Mouse (Mus musculus): ENCODE data around the gene Usp16. TPM values are rescaled to one million over a fixed set of nuclear protein-coding genes. Genes with fewer than 3 reads are reported as not detected.

Usp16 gene
- total and polyA plus RNA-seq, 3 experiments, result 80.9 to 149 (median 85.6) TPM

DNA sequence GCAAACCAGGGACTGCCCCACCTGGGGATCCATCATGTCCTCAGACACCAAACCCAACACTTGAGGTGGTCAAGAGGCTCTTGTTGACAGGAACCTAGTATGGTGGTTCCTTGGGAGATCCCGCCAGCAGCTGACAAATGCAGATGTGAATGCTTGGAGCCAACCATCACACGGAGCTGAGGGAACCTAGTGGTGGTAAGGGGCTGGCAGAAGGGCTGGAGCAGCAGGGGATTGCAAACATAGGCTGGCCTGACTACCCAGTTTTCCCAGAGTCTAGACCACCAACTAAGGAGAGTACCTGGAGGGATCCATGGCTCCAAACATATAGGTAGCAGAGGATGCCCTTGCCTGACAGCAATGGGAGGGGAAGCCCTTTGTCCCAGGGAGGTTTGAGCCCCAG is 1.3 kb upstream of the Usp16 start:
- no peak for TF ChIP-seq POLR2A (IDR thresholded peaks at IDR 0.05; ENCODE audit: low read depth, low read length)
- no peak for TF ChIP-seq JUN (IDR thresholded peaks at IDR 0.05; ENCODE audit: insufficient read depth, low read depth, low read length)
- no peak overlapping the region for H3K27ac ChIP-seq (ENCODE audit: insufficient read depth, low read depth)
- no peak overlapping the region for H3K4me2 ChIP-seq (ENCODE audit: insufficient read depth, low read depth, poor library complexity, severe bottlenecking)
- H3K36me3 ChIP-seq (replicated peaks in 1 of 2; ENCODE audit: control insufficient read depth in 1 of 2, insufficient read depth in 1 of 2, low read length in 1 of 2), result peaks cover 0 to 9% of the 10 kb centered on the region in 2 experiments
- peaks cover 7 to 25% of the 10 kb centered on the region in 2 experiments for H3K4me1 ChIP-seq (ENCODE audit: control insufficient read depth in 1 of 2, insufficient read depth in 2 of 2)
- no peak overlapping the region for H3K4me3 ChIP-seq (replicated peaks in 1 of 3; ENCODE audit: low read depth in 2 of 3, low read length in 2 of 3, poor library complexity in 1 of 3)
- H3K27me3 ChIP-seq (replicated peaks), result peaks cover 3% of the 10 kb centered on the region
- no peak overlapping the region for H3K9ac ChIP-seq (ENCODE audit: insufficient read depth, low read depth)
- DNase-seq (ENCODE audit: extremely low read depth), result no peak
- dilution Hi-C loops (cut with MboI; ENCODE audit: extremely low pct_ligation_motif_present, extremely low pct_unique_long_range_greater_than_20kb, low sequenced_read_pairs), result no loop called here
- H3K79me2 ChIP-seq (replicated peaks; ENCODE audit: control insufficient read depth, extremely low read depth, insufficient read depth, poor library complexity, severe bottlenecking), result peaks cover 30% of the 10 kb centered on the region
- in situ Hi-C loops (cut with MboI; ENCODE audit: low pct_ligation_motif_present, low pct_unique_long_range_greater_than_20kb, low sequenced_read_pairs), result no loop called here
- no peaks in the 10 kb centered on the region for H3K9me3 ChIP-seq (replicated peaks; ENCODE audit: low read length)

DNA sequence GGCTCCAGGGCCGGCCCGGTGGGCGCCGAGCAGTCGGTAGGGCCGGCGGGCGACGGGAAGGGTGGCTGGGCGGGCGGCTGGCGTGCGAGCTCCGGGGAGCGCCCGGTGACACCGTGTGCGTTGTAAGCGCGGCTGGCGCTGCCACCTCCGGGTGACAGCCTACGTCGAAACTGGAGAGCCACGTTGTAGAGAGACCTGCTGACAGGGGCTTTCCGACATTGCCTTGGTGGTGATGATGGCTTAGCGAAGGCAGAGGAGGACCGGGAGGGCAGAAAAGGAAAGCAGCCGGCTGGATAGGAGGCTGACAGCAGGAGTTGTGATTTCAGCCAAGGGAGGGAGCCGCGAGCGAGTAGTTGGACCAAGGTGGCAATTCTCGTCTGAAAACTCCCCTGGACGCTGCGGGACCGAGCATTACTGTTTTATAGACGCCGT is 693 bp downstream of the Usp16 start:
- in situ Hi-C loops (cut with MboI; ENCODE audit: low pct_ligation_motif_present, low pct_unique_long_range_greater_than_20kb, low sequenced_read_pairs) (no loop called here), dilution Hi-C loops (cut with MboI; ENCODE audit: extremely low pct_ligation_motif_present, extremely low pct_unique_long_range_greater_than_20kb, low sequenced_read_pairs) (no loop called here)
- H3K27ac ChIP-seq (ENCODE audit: insufficient read depth, low read depth), result peak overlapping the region; percentile 64

DNA sequence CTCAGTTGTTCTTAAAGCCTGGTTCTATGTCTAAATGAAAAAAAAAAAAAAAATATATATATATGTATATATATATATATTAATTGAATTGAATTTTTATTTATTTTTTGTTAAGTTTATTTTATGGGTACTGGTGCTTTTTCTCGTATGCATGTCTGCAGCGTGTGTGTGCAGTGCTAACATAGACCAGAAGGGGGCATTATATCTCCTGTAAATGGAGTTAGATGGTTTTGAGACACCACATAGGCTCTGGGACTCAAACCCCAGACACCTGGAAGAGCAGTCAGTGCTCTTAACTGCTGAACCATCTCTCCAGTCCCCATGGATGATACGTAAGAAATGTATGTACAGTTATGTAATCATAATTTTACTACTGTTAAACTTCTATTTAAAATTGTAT is 4.2 kb downstream of the Usp16 start:
- Histone ChIP-seq H3K4me1 (ENCODE audit: control insufficient read depth in 1 of 2, insufficient read depth in 2 of 2) (peaks cover 7 to 25% of the 10 kb centered on the region in 2 experiments), H3K4me3 (replicated peaks in 1 of 3; ENCODE audit: low read depth in 2 of 3, low read length in 2 of 3, poor library complexity in 1 of 3) (no peak overlapping the region), H3K4me2 (ENCODE audit: insufficient read depth, low read depth, poor library complexity, severe bottlenecking) (no peak overlapping the region), H3K27ac (ENCODE audit: insufficient read depth, low read depth) (no peak overlapping the region), H3K9me3 (replicated peaks; ENCODE audit: low read length) (no peaks in the 10 kb centered on the region), H3K36me3 (replicated peaks in 1 of 2; ENCODE audit: control insufficient read depth in 1 of 2, insufficient read depth in 1 of 2, low read length in 1 of 2) (peaks cover 34 to 61% of the 10 kb centered on the region in 2 experiments), H3K79me2 (replicated peaks; ENCODE audit: control insufficient read depth, extremely low read depth, insufficient read depth, poor library complexity, severe bottlenecking) (peaks cover 56% of the 10 kb centered on the region), H3K27me3 (replicated peaks) (no peaks in the 10 kb centered on the region), H3K9ac (ENCODE audit: insufficient read depth, low read depth) (no peak overlapping the region)
- peak; percentile 45 for DNase-seq (ENCODE audit: extremely low read depth)
- no peak for TF ChIP-seq ETS1 (conservative IDR thresholded peaks at IDR 0.05; ENCODE audit: low read depth, low read length)
- TF ChIP-seq CTCF (conservative IDR thresholded peaks at IDR 0.05 in 1 of 2, IDR thresholded peaks at IDR 0.05 in 1 of 2; ENCODE audit: low read depth in 2 of 2, low read length in 2 of 2), result peak; percentile 27 to 33; a peak in 2 of 4 replicates
- TF ChIP-seq MXI1 (IDR thresholded peaks at IDR 0.05; ENCODE audit: low read depth, low read length), result no peak
- no peak for TF ChIP-seq BHLHE40 (IDR thresholded peaks at IDR 0.05; ENCODE audit: low read depth, low read length)
- in situ Hi-C loops (cut with MboI; ENCODE audit: low pct_ligation_motif_present, low pct_unique_long_range_greater_than_20kb, low sequenced_read_pairs), result no loop called here
- dilution Hi-C loops (cut with MboI; ENCODE audit: extremely low pct_ligation_motif_present, extremely low pct_unique_long_range_greater_than_20kb, low sequenced_read_pairs), result no loop called here

More for the DNA sequence above, 693 bp downstream of the Usp16 start:
- Histone ChIP-seq H3K36me3 (replicated peaks in 1 of 2; ENCODE audit: control insufficient read depth in 1 of 2, insufficient read depth in 1 of 2, low read length in 1 of 2) (peaks cover 10 to 27% of the 10 kb centered on the region in 2 experiments), H3K4me1 (ENCODE audit: control insufficient read depth in 1 of 2, insufficient read depth in 2 of 2) (peaks cover 7 to 25% of the 10 kb centered on the region in 2 experiments), H3K27me3 (replicated peaks) (peaks cover 3% of the 10 kb centered on the region), H3K4me3 (replicated peaks in 1 of 3; ENCODE audit: low read depth in 2 of 3, low read length in 2 of 3, poor library complexity in 1 of 3) (peak overlapping the region; percentile 84 to 99 (median 86)), H3K4me2 (ENCODE audit: insufficient read depth, low read depth, poor library complexity, severe bottlenecking) (peak overlapping the region; percentile 95), H3K79me2 (replicated peaks; ENCODE audit: control insufficient read depth, extremely low read depth, insufficient read depth, poor library complexity, severe bottlenecking) (peaks cover 43% of the 10 kb centered on the region), H3K9ac (ENCODE audit: insufficient read depth, low read depth) (peak overlapping the region; percentile 80), H3K9me3 (replicated peaks; ENCODE audit: low read length) (no peaks in the 10 kb centered on the region)
- TF ChIP-seq KAT2A (IDR thresholded peaks at IDR 0.05; ENCODE audit: insufficient replicate concordance, low read length), result no peak
- peak; percentile 35 for DNase-seq (ENCODE audit: extremely low read depth)

- no peak overlapping the region for H3K4me3 ChIP-seq (replicated peaks in 1 of 3; ENCODE audit: low read depth in 2 of 3, low read length in 2 of 3, poor library complexity in 1 of 3)
- TF ChIP-seq CHD1 (IDR thresholded peaks at IDR 0.05; ENCODE audit: low read depth, low read length), result no peak
- TF ChIP-seq HCFC1 (IDR thresholded peaks at IDR 0.05; ENCODE audit: low read depth, low read length), result no peak
- no peak for TF ChIP-seq MAX (IDR thresholded peaks at IDR 0.05; ENCODE audit: low read length)
- TF ChIP-seq MAFK (IDR thresholded peaks at IDR 0.05; ENCODE audit: insufficient replicate concordance, low read length), result no peak
- TF ChIP-seq MXI1 (IDR thresholded peaks at IDR 0.05; ENCODE audit: low read depth, low read length), result no peak
- no peak for TF ChIP-seq CHD2 (IDR thresholded peaks at IDR 0.05; ENCODE audit: low read length)
- TF ChIP-seq POLR2A (IDR thresholded peaks at IDR 0.05; ENCODE audit: low read depth, low read length), result no peak
- no peak for TF ChIP-seq USF2 (conservative IDR thresholded peaks at IDR 0.05; ENCODE audit: low read depth, low read length)
- no peak for TF ChIP-seq CTCF (conservative IDR thresholded peaks at IDR 0.05 in 1 of 2, IDR thresholded peaks at IDR 0.05 in 1 of 2; ENCODE audit: low read depth in 2 of 2, low read length in 2 of 2)
- TF ChIP-seq NELFE (IDR thresholded peaks at IDR 0.05; ENCODE audit: low read depth, low read length), result no peak
- no peak for TF ChIP-seq BHLHE40 (IDR thresholded peaks at IDR 0.05; ENCODE audit: low read depth, low read length)
- no peak for TF ChIP-seq RAD21 (IDR thresholded peaks at IDR 0.05; ENCODE audit: low read depth, low read length)
- TF ChIP-seq KAT2A (IDR thresholded peaks at IDR 0.05; ENCODE audit: insufficient replicate concordance, low read length), result no peak
- TF ChIP-seq JUN (IDR thresholded peaks at IDR 0.05; ENCODE audit: insufficient read depth, low read depth, low read length), result no peak
- no peak for TF ChIP-seq MEF2A (IDR thresholded peaks at IDR 0.05; ENCODE audit: borderline replicate concordance, low read depth, low read length)
- TF ChIP-seq RCOR1 (conservative IDR thresholded peaks at IDR 0.05; ENCODE audit: low read depth, low read length), result no peak
- TF ChIP-seq IRF4 (IDR thresholded peaks at IDR 0.05; ENCODE audit: low read depth, low read length), result no peak
- no peak for TF ChIP-seq ETS1 (conservative IDR thresholded peaks at IDR 0.05; ENCODE audit: low read depth, low read length)
Observed at GRCm38 (mm10) chr16:87470579-87470978, 16.1 kb downstream of the Usp16 start.

More at GRCm38 (mm10) chr16:87470579-87470978, 16.1 kb downstream of the Usp16 start:
- in situ Hi-C loops (cut with MboI; ENCODE audit: low pct_ligation_motif_present, low pct_unique_long_range_greater_than_20kb, low sequenced_read_pairs), result no loop called here
- dilution Hi-C loops (cut with MboI; ENCODE audit: extremely low pct_ligation_motif_present, extremely low pct_unique_long_range_greater_than_20kb, low sequenced_read_pairs), result no loop called here
- no peak for DNase-seq (ENCODE audit: extremely low read depth)
- H3K9me3 ChIP-seq (replicated peaks; ENCODE audit: low read length), result no peaks in the 10 kb centered on the region
- H3K4me1 ChIP-seq (ENCODE audit: control insufficient read depth in 1 of 2, insufficient read depth in 2 of 2), result no peaks in the 10 kb centered on the region
- peaks cover 61 to 92% of the 10 kb centered on the region in 2 experiments for H3K36me3 ChIP-seq (replicated peaks in 1 of 2; ENCODE audit: control insufficient read depth in 1 of 2, insufficient read depth in 1 of 2, low read length in 1 of 2)
- no peaks in the 10 kb centered on the region for H3K79me2 ChIP-seq (replicated peaks; ENCODE audit: control insufficient read depth, extremely low read depth, insufficient read depth, poor library complexity, severe bottlenecking)
- H3K4me2 ChIP-seq (ENCODE audit: insufficient read depth, low read depth, poor library complexity, severe bottlenecking), result no peak overlapping the region
- H3K27me3 ChIP-seq (replicated peaks), result no peaks in the 10 kb centered on the region
- no peak overlapping the region for H3K27ac ChIP-seq (ENCODE audit: insufficient read depth, low read depth)
- no peak overlapping the region for H3K9ac ChIP-seq (ENCODE audit: insufficient read depth, low read depth)
